Mouse (Mus musculus) spleen, adult 2 months (tissue): ENCODE measurements at regions not wholly inside any gene's neighbourhood (a gene's known extent, or its start where the extent isn't known, plus 50 kb on each side); places are given as distances from the start of the nearest gene placed in this dataset.

ENCODE experiments used
- DNase-seq, 2 experiments: peaks; one replicate each; pipeline versions ENCODE4 v3.0.0 to v3.0.0-alpha.2; 2012 to 2021; ENCODE audit warnings: low spot score in 2 of 2, low read depth in 1 of 2
- H3K27ac ChIP-seq: fragments of 200-500 bp; 2 replicates; pipeline ENCODE4 v1.5.1; 2012; ENCODE audit warnings: low read length, inconsistent platforms; ENCODE audit not compliant: insufficient read depth
- H3K27me3 ChIP-seq: fragments of 200-500 bp; 2 replicates; pipeline ENCODE4 v1.6.1; 2012; ENCODE audit warnings: mild to moderate bottlenecking, moderate library complexity, low read length, inconsistent platforms; ENCODE audit not compliant: control insufficient read depth, insufficient read depth
- H3K36me3 ChIP-seq: fragments of 200-500 bp; 2 replicates; pipeline ENCODE4 v1.6.1; 2012; ENCODE audit warnings: mild to moderate bottlenecking, low read length, inconsistent platforms; ENCODE audit not compliant: control insufficient read depth, insufficient read depth
- H3K4me1 ChIP-seq: fragments of 200-500 bp; 2 replicates; pipeline ENCODE4 v1.6.1; 2011; ENCODE audit warnings: inconsistent platforms; ENCODE audit not compliant: control insufficient read depth, insufficient read depth, insufficient read length
- H3K4me3 ChIP-seq: fragments of 200-500 bp; 2 replicates; pipeline ENCODE4 v1.5.1; 2011; ENCODE audit warnings: mild to moderate bottlenecking, inconsistent platforms; ENCODE audit not compliant: insufficient read depth, insufficient read length; ENCODE audit errors: extremely low read depth
- CTCF ChIP-seq: fragments of 200-500 bp; IDR thresholded peaks from 2 replicates; pipeline ENCODE4 v1.5.1; 2011; ENCODE audit warnings: mild to moderate bottlenecking, inconsistent platforms; ENCODE audit not compliant: insufficient read depth, insufficient read length, insufficient replicate concordance; ENCODE audit errors: extremely low read depth
- POLR2A ChIP-seq: fragments of 200-500 bp; IDR thresholded peaks from 2 replicates; pipeline ENCODE4 v1.6.1; 2011; ENCODE audit warnings: low read depth, low read length, inconsistent platforms
- WGBS: fragments of 180-500 bp; shearing (Covaris S2); methylation state at CpG from one replicate; pipeline ENCODE4 v1.1.7; 2018; 5-methylcytosine and 5-hydroxymethylcytosine counted together

- Histone ChIP-seq H3K36me3 (no peaks in the 10 kb centered on the region), H3K27ac (no peak overlapping the region), H3K4me1 (no peaks in the 10 kb centered on the region), H3K4me3 (no peak overlapping the region), H3K27me3 (no peaks in the 10 kb centered on the region)
- 80% methylated on average over 3 of the region's 3 CpGs for WGBS
- no peak for DNase-seq
- no peak for TF ChIP-seq CTCF
- no peak for TF ChIP-seq POLR2A
Measured at GRCm38 (mm10) chr17:4509506-4509905, 484.6 kb upstream of the Arid1b start.

- H3K36me3 ChIP-seq, result no peaks in the 10 kb centered on the region
- H3K27me3 ChIP-seq, result no peaks in the 10 kb centered on the region
- no peak for DNase-seq
- no peaks in the 10 kb centered on the region for H3K4me1 ChIP-seq
- no peak overlapping the region for H3K4me3 ChIP-seq
- H3K27ac ChIP-seq, result no peak overlapping the region
- TF ChIP-seq POLR2A (no peak), CTCF (no peak)
- 92% methylated on average over 7 of the region's 7 CpGs for WGBS
Measured at GRCm38 (mm10) chr17:4516141-4516540, 478.0 kb upstream of the Arid1b start.

- TF ChIP-seq POLR2A (no peak), CTCF (no peak)
- Histone ChIP-seq H3K27ac (no peak overlapping the region), H3K27me3 (no peaks in the 10 kb centered on the region), H3K4me1 (no peaks in the 10 kb centered on the region), H3K4me3 (no peak overlapping the region), H3K36me3 (no peaks in the 10 kb centered on the region)
- no peak for DNase-seq
- 81% methylated on average over 3 of the region's 3 CpGs for WGBS
Measured at GRCm38 (mm10) chr17:4516846-4517245, 477.3 kb upstream of the Arid1b start.

- Histone ChIP-seq H3K27ac (no peak overlapping the region), H3K4me1 (peaks cover 2% of the 10 kb centered on the region; the same call in 1 of the 2 replicates), H3K4me3 (no peak overlapping the region; the same call in 1 of the 2 replicates), H3K36me3 (no peaks in the 10 kb centered on the region), H3K27me3 (no peaks in the 10 kb centered on the region)
- 91% methylated on average over 4 of the region's 4 CpGs for WGBS
- DNase-seq, result no peak
- TF ChIP-seq POLR2A, result no peak
- no peak for TF ChIP-seq CTCF
Measured at GRCm38 (mm10) chr17:4521031-4521430, 473.1 kb upstream of the Arid1b start.

GRCm38 (mm10) chr17:4526466-4526865 is 467.7 kb upstream of the Arid1b start:
- Histone ChIP-seq H3K27me3 (no peaks in the 10 kb centered on the region), H3K27ac (no peak overlapping the region), H3K36me3 (no peaks in the 10 kb centered on the region), H3K4me3 (no peak overlapping the region), H3K4me1 (peaks cover 2% of the 10 kb centered on the region; the same call in 1 of the 2 replicates)
- DNase-seq, result no peak
- 93% methylated on average over 7 of the region's 7 CpGs for WGBS
- no peak for TF ChIP-seq POLR2A
- no peak for TF ChIP-seq CTCF

- H3K27ac ChIP-seq, result no peak overlapping the region
- no peak for TF ChIP-seq CTCF
- TF ChIP-seq POLR2A, result no peak
- no peak overlapping the region for H3K4me3 ChIP-seq
- DNase-seq, result no peak
- H3K36me3 ChIP-seq, result no peaks in the 10 kb centered on the region
- no peaks in the 10 kb centered on the region for H3K27me3 ChIP-seq
- 91% methylated on average over 2 of the region's 2 CpGs for WGBS
- H3K4me1 ChIP-seq, result no peaks in the 10 kb centered on the region
Measured at GRCm38 (mm10) chr17:4532126-4532525, 462.0 kb upstream of the Arid1b start.

- Histone ChIP-seq H3K4me3 (no peak overlapping the region), H3K4me1 (no peaks in the 10 kb centered on the region), H3K36me3 (no peaks in the 10 kb centered on the region), H3K27me3 (no peaks in the 10 kb centered on the region), H3K27ac (no peak overlapping the region)
- 92% methylated on average over 2 of the region's 2 CpGs for WGBS
- DNase-seq, result no peak
- no peak for TF ChIP-seq CTCF
- no peak for TF ChIP-seq POLR2A
Measured at GRCm38 (mm10) chr17:4540435-4540834, 453.7 kb upstream of the Arid1b start.
